Mouse (Mus musculus) brain, embryonic 14.5 days (tissue): ENCODE results near the gene Idnk.

ENCODE experiments used
- CTCF ChIP-seq: fragments of 200-500 bp; IDR thresholded peaks from 2 replicates; pipeline ENCODE4 v1.5.1; 2012; ENCODE audit warnings: inconsistent platforms, mild to moderate bottlenecking, moderate library complexity, borderline replicate concordance; ENCODE audit not compliant: insufficient read depth, insufficient read length; ENCODE audit errors: extremely low read depth
- POLR2A ChIP-seq: fragments of 200-500 bp; IDR thresholded peaks from 2 replicates; pipeline ENCODE4 v1.6.1; 2012; ENCODE audit warnings: mild to moderate bottlenecking, inconsistent platforms, borderline replicate concordance; ENCODE audit not compliant: poor library complexity, insufficient read depth, insufficient read length, severe bottlenecking; ENCODE audit errors: extremely low read depth

DNA sequence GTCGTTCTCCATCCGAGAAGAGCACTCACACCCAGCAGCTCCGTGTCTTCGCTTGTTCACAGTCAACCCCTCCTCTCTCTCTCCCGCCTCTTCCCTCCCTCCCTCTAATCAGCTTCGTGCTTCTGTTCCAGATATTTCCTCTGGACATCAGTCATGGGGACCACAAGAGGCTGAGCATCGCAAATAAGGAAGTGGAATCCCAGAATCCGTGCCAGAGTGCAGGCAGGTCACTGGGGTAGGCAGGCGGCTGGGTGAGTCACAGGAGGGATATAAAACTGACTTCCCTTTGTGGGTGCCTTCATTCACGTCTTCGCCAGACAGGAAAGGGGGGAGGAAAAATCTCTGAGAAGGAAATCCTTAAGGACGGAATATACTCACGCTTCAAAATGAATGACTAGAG, 42.2 kb upstream of the Idnk start:
- TF ChIP-seq CTCF = no peak
- no peak for TF ChIP-seq POLR2A
